Mouse (Mus musculus) spleen, adult 2 months (tissue): ENCODE data around the gene Selenok. TPM values are rescaled to one million over a fixed set of nuclear protein-coding genes. Genes with fewer than 3 reads are reported as not detected.

ENCODE experiments used
- DNase-seq, 2 experiments: peaks; one replicate each; pipeline versions ENCODE4 v3.0.0 to v3.0.0-alpha.2; 2012 to 2021; ENCODE audit warnings: low spot score in 2 of 2, low read depth in 1 of 2
- H3K27ac ChIP-seq: fragments of 200-500 bp; 2 replicates; pipeline ENCODE4 v1.5.1; 2012; ENCODE audit warnings: low read length, inconsistent platforms; ENCODE audit not compliant: insufficient read depth
- H3K27me3 ChIP-seq: fragments of 200-500 bp; 2 replicates; pipeline ENCODE4 v1.6.1; 2012; ENCODE audit warnings: mild to moderate bottlenecking, moderate library complexity, low read length, inconsistent platforms; ENCODE audit not compliant: control insufficient read depth, insufficient read depth
- H3K36me3 ChIP-seq: fragments of 200-500 bp; 2 replicates; pipeline ENCODE4 v1.6.1; 2012; ENCODE audit warnings: mild to moderate bottlenecking, low read length, inconsistent platforms; ENCODE audit not compliant: control insufficient read depth, insufficient read depth
- H3K4me1 ChIP-seq: fragments of 200-500 bp; 2 replicates; pipeline ENCODE4 v1.6.1; 2011; ENCODE audit warnings: inconsistent platforms; ENCODE audit not compliant: control insufficient read depth, insufficient read depth, insufficient read length
- H3K4me3 ChIP-seq: fragments of 200-500 bp; 2 replicates; pipeline ENCODE4 v1.5.1; 2011; ENCODE audit warnings: mild to moderate bottlenecking, inconsistent platforms; ENCODE audit not compliant: insufficient read depth, insufficient read length; ENCODE audit errors: extremely low read depth
- CTCF ChIP-seq: fragments of 200-500 bp; IDR thresholded peaks from 2 replicates; pipeline ENCODE4 v1.5.1; 2011; ENCODE audit warnings: mild to moderate bottlenecking, inconsistent platforms; ENCODE audit not compliant: insufficient read depth, insufficient read length, insufficient replicate concordance; ENCODE audit errors: extremely low read depth
- POLR2A ChIP-seq: fragments of 200-500 bp; IDR thresholded peaks from 2 replicates; pipeline ENCODE4 v1.6.1; 2011; ENCODE audit warnings: low read depth, low read length, inconsistent platforms
- WGBS: fragments of 180-500 bp; shearing (Covaris S2); methylation state at CpG from one replicate; pipeline ENCODE4 v1.1.7; 2018; 5-methylcytosine and 5-hydroxymethylcytosine counted together
- polyA plus RNA-seq: library from polyadenylated mRNA; depleted of rRNA; stranded (reverse); fragments of >200 nt; gene quantifications from 2 replicates; pipeline ENCODE4 v1.2.3, GENCODE M21; 2012; rRNA removed

Gene Selenok
- polyA plus RNA-seq = 11.6 and 13.0 TPM in 2 replicates

GRCm38 (mm10) chr14:29968075-29968821 lies at the start of gene Selenok:
Gene Selenok (plus strand): TSS chr14:29968308.
- peak; percentile 42 for TF ChIP-seq POLR2A
- TF ChIP-seq CTCF = no peak
- Histone ChIP-seq H3K4me3 (peak within 1 kb of the TSS; percentile 80), H3K27me3 (no peaks in the 10 kb centered on the region), H3K4me1 (no peaks in the 10 kb centered on the region; the same call in 1 of the 2 replicates), H3K27ac (peak within 1 kb of the TSS; percentile 84), H3K36me3 (peaks cover 9% of the 10 kb centered on the region)
- DNase-seq = peak; percentile 92 to 98
- WGBS = under 1% methylated on average over 49 of the region's 49 CpGs

GRCm38 (mm10) chr14:29928966-29929365 lies 39.1 kb upstream of the Selenok start:
- Histone ChIP-seq H3K27ac (no peak overlapping the region), H3K4me3 (no peak overlapping the region), H3K4me1 (no peaks in the 10 kb centered on the region), H3K27me3 (no peaks in the 10 kb centered on the region), H3K36me3 (no peaks in the 10 kb centered on the region)
- WGBS = 78% methylated on average over 4 of the region's 4 CpGs
- DNase-seq = no peak
- TF ChIP-seq POLR2A = no peak
- no peak for TF ChIP-seq CTCF

GRCm38 (mm10) chr14:29935516-29935915 lies 32.6 kb upstream of the Selenok start:
- Histone ChIP-seq H3K27me3 (no peaks in the 10 kb centered on the region), H3K4me1 (no peaks in the 10 kb centered on the region), H3K36me3 (no peaks in the 10 kb centered on the region), H3K27ac (no peak overlapping the region), H3K4me3 (no peak overlapping the region)
- WGBS = 70% methylated on average over 5 of the region's 5 CpGs
- DNase-seq = no peak
- TF ChIP-seq POLR2A (no peak), CTCF (no peak)

- TF ChIP-seq POLR2A = no peak
- no peak for TF ChIP-seq CTCF
- Histone ChIP-seq H3K36me3 (no peaks in the 10 kb centered on the region), H3K27ac (no peak overlapping the region), H3K27me3 (no peaks in the 10 kb centered on the region), H3K4me1 (no peaks in the 10 kb centered on the region), H3K4me3 (no peak overlapping the region)
- WGBS = 94% methylated on average over 15 of the region's 15 CpGs
- DNase-seq = no peak
Observed at GRCm38 (mm10) chr14:29937466-29937865, 30.6 kb upstream of the Selenok start.

GRCm38 (mm10) chr14:29939600-29940312 lies 28.4 kb upstream of the Selenok start:
- Histone ChIP-seq H3K4me1 (no peaks in the 10 kb centered on the region), H3K27ac (no peak overlapping the region), H3K36me3 (no peaks in the 10 kb centered on the region), H3K27me3 (no peaks in the 10 kb centered on the region), H3K4me3 (no peak overlapping the region)
- TF ChIP-seq CTCF (no peak), POLR2A (no peak)
- DNase-seq = no peak
- WGBS = 64% methylated on average over 20 of the region's 20 CpGs

- WGBS = 35% methylated on average over 10 of the region's 10 CpGs
Observed at GRCm38 (mm10) chr14:29940313-29940812, 27.7 kb upstream of the Selenok start.

More at GRCm38 (mm10) chr14:29940313-29940812, 27.7 kb upstream of the Selenok start:
- Histone ChIP-seq H3K27ac (no peak overlapping the region), H3K4me3 (no peak overlapping the region), H3K4me1 (no peaks in the 10 kb centered on the region), H3K36me3 (no peaks in the 10 kb centered on the region), H3K27me3 (no peaks in the 10 kb centered on the region)
- no peak for DNase-seq
- TF ChIP-seq POLR2A (no peak), CTCF (no peak)
